Mouse (Mus musculus) spleen, adult 2 months (tissue): ENCODE results near the gene Smarcc1.

Experiments used
- CTCF ChIP-seq: fragments of 200-500 bp; IDR thresholded peaks from 2 replicates; pipeline ENCODE4 v1.5.1; 2011; ENCODE audit warnings: mild to moderate bottlenecking, inconsistent platforms; ENCODE audit not compliant: insufficient read depth, insufficient read length, insufficient replicate concordance; ENCODE audit errors: extremely low read depth
- POLR2A ChIP-seq: fragments of 200-500 bp; IDR thresholded peaks from 2 replicates; pipeline ENCODE4 v1.6.1; 2011; ENCODE audit warnings: low read depth, low read length, inconsistent platforms

DNA sequence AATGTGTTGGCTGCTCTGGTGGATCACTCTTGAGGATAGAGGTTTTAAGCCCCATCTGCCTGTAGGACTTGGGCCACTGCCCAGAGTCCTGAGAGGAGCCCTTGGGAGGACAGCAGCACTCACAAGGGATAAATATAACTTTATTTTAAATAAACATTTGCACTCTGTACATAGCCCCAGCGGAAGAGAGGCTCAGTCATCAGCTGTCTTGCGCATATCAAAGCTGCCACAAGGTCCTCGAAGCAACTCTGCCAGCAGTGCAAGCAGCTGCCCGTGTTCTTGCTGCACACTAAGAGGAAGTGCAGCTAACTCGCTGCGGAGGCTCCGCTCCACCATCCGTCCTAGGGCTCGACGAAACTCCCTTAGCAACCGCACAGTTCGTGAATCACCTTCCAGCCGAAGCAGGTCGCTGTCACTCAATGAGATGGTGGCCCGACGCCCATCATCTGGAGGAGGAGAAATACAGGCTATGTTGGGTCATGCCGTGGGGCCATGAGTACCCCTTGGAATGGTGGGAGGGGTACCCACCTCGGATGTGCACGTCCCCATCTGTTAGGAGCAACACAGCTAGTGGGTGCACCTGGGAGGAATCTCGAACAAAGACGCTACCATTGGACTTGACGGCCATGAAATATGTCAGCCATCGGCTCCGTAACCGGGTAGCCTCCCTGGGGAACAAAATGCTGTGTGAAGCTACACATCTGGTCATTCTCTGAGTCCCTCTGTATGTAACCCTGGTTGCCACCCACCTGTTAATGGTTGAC lies 33.1 kb upstream of the Smarcc1 start:
- TF ChIP-seq CTCF = no peak
- no peak for TF ChIP-seq POLR2A
